Mouse (Mus musculus) forebrain, embryonic 14.5 days (tissue): ENCODE measurements around the gene Zfp872. TPM values are rescaled to one million over a fixed set of nuclear protein-coding genes. Genes with fewer than 3 reads are reported as not detected.
A peak's percentile ranks its signal among the peaks of the same experiment; 100 is the strongest.

Experiments used
- ATAC-seq: fragments of 200-750 bp; cut with Nextera tagmentation; 2 replicates; pipeline ENCODE4 v1.8.0; 2017; ENCODE audit warnings: mild to moderate bottlenecking, moderate library complexity
- DNase-seq: peaks from one replicate; pipeline ENCODE4 v3.0.0-alpha.2; 2015; ENCODE audit warnings: low spot score
- H3K27ac ChIP-seq: fragments of 300-500 bp; sonication (generic); 2 replicates; pipeline ENCODE4 v1.5.1; 2014; ENCODE audit warnings: low read depth, mild to moderate bottlenecking, control low read depth, low read length, moderate library complexity
- H3K27me3 ChIP-seq: fragments of 300-500 bp; sonication (generic); replicated peaks from 2 replicates; pipeline ENCODE4 v1.6.1; 2014; ENCODE audit warnings: low read length, control low read depth, mixed read lengths; ENCODE audit not compliant: control insufficient read depth, insufficient read depth
- H3K36me3 ChIP-seq: fragments of 300-500 bp; sonication (generic); 2 replicates; pipeline ENCODE4 v1.6.1; 2014; ENCODE audit warnings: low read length, control low read depth; ENCODE audit not compliant: control insufficient read depth, insufficient read depth
- H3K4me1 ChIP-seq: fragments of 300-500 bp; sonication (generic); 2 replicates; pipeline ENCODE4 v1.6.1; 2014; ENCODE audit warnings: antibody characterized with exemption, low read length, control low read depth; ENCODE audit not compliant: control insufficient read depth, insufficient read depth
- H3K4me2 ChIP-seq: fragments of 300-500 bp; sonication (generic); 2 replicates; pipeline ENCODE4 v1.6.1; 2014; ENCODE audit warnings: mild to moderate bottlenecking, control low read depth, low read length
- H3K4me3 ChIP-seq: fragments of 300-500 bp; sonication (generic); 2 replicates; pipeline ENCODE4 v1.5.1; 2014; ENCODE audit warnings: low read depth, low read length, control low read depth
- H3K9ac ChIP-seq: fragments of 300-500 bp; sonication (generic); 2 replicates; pipeline ENCODE4 v1.6.1; 2014; ENCODE audit warnings: mild to moderate bottlenecking, low read length, control low read depth, moderate library complexity
- H3K9me3 ChIP-seq: fragments of 300-500 bp; sonication (generic); replicated peaks from 2 replicates; pipeline ENCODE4 v1.6.1; 2016; ENCODE audit warnings: low read length, control low read depth, mixed read lengths; ENCODE audit not compliant: control insufficient read depth
- WGBS: fragments of 180-500 bp; shearing (Covaris S2); extraction: QIAGEN DNeasy Blood & Tissue Kit; methylation state at CpG from one replicate; pipeline ENCODE4 v1.1.7; 2014; 5-methylcytosine and 5-hydroxymethylcytosine counted together
- polyA plus RNA-seq: library from polyadenylated mRNA; unstranded; fragments of >200 nt; fragmentation: Nextera tagmentation; extraction: Ambion mirVana; gene quantifications from 2 replicates; pipeline ENCODE4 v1.2.1, GENCODE M21; 2014

Zfp872 gene
- polyA plus RNA-seq, 1 experiment from 2014 or later, result 0.13 TPM

GRCm38 (mm10) chr9:22153810-22154209 is 34.1 kb upstream of the Zfp872 start:
- ATAC-seq, result no peak
- Histone ChIP-seq H3K9ac (no peak overlapping the region), H3K27me3 (no peaks in the 10 kb centered on the region), H3K27ac (no peak overlapping the region), H3K36me3 (no peaks in the 10 kb centered on the region; the same call in 1 of the 2 replicates), H3K9me3 (no peaks in the 10 kb centered on the region), H3K4me3 (no peak overlapping the region), H3K4me1 (peaks cover 7% of the 10 kb centered on the region; the same call in 1 of the 2 replicates), H3K4me2 (no peak overlapping the region)
- 88% methylated on average over 3 of the region's 3 CpGs for WGBS
- no peak for DNase-seq

GRCm38 (mm10) chr9:22155614-22156013 is 32.3 kb upstream of the Zfp872 start:
- DNase-seq (peak; percentile 83), ATAC-seq (peak; percentile 16; the same call in 1 of the 2 replicates)
- no peaks in the 10 kb centered on the region for H3K9me3 ChIP-seq
- H3K4me3 ChIP-seq, result no peak overlapping the region
- H3K27ac ChIP-seq, result no peak overlapping the region
- H3K36me3 ChIP-seq, result no peaks in the 10 kb centered on the region; the same call in 1 of the 2 replicates
- 31% methylated on average over 10 of the region's 10 CpGs for WGBS
- H3K4me1 ChIP-seq, result peaks cover 7% of the 10 kb centered on the region; the same call in 1 of the 2 replicates
- no peaks in the 10 kb centered on the region for H3K27me3 ChIP-seq
- no peak overlapping the region; the same call in 1 of the 2 replicates for H3K4me2 ChIP-seq
- H3K9ac ChIP-seq, result no peak overlapping the region

- peak within 1 kb of the TSS; percentile 66 for H3K4me3 ChIP-seq
- peak; percentile 99 for ATAC-seq
- WGBS, result under 1% methylated on average over 65 of the region's 65 CpGs
- H3K4me1 ChIP-seq, result peaks cover 7% of the 10 kb centered on the region; the same call in 1 of the 2 replicates
- no peaks in the 10 kb centered on the region; the same call in 1 of the 2 replicates for H3K36me3 ChIP-seq
- no peaks in the 10 kb centered on the region for H3K9me3 ChIP-seq
- H3K27me3 ChIP-seq, result no peaks in the 10 kb centered on the region
- peak within 1 kb of the TSS; percentile 74 for H3K4me2 ChIP-seq
- peak; percentile 99 for DNase-seq
- H3K27ac ChIP-seq, result peak within 1 kb of the TSS; percentile 82
- peak within 1 kb of the TSS; percentile 88 for H3K9ac ChIP-seq
These were observed 31.2 kb upstream of the Zfp872 start, which contains the start of gene Pigyl for GRCm38 (mm10) chr9:22156497-22157245. Pigyl (plus strand) TSS chr9:22156846.

DNA sequence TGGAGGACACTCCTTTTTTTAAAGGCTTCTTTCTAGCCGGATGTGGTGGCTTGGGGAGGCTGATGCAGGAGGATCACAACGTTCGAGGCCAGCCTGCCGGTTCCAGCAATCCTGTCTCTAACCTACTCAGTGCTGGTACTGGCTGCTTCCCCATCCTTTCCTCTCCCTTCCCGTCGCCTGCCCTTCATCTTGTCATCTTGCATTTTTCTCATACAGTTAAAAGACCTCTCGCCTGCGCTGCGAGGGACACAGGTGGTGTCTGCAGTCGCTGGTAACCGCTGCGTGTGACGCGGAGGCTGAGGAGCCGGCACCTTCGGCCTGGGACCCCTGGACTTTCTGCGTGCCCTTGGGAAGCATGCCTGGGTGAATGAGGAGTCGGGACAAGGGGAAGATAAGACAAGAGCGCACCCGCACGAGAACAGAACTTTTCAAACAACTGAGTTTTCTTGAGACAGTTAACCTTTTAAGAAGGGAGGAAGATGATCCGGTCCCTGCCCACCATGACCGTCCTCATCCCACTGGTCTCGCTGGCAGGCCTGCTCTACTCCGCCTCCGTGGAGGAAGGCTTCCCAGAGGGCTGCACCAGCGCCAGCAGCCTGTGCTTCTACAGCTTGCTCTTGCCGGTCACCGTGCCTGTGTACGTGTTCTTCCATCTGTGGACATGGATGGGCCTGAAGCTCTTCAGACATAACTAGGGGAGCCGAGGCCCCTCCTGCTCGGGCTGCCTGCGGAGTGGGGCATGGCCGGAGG is 30.2 kb upstream of the Zfp872 start:
- no peak for DNase-seq
- H3K27ac ChIP-seq, result peak overlapping the region; percentile 82; the same call in 1 of the 2 replicates

GRCm38 (mm10) chr9:22161299-22161698 is 26.6 kb upstream of the Zfp872 start:
- no peak overlapping the region for H3K4me3 ChIP-seq
- ATAC-seq (no peak), DNase-seq (no peak)
- H3K4me1 ChIP-seq, result peaks cover 7% of the 10 kb centered on the region; the same call in 1 of the 2 replicates
- H3K27ac ChIP-seq, result no peak overlapping the region
- H3K36me3 ChIP-seq, result no peaks in the 10 kb centered on the region; the same call in 1 of the 2 replicates
- 28% methylated on average over 6 of the region's 6 CpGs for WGBS
- no peak overlapping the region for H3K9ac ChIP-seq
- no peak overlapping the region for H3K4me2 ChIP-seq
- H3K27me3 ChIP-seq, result no peaks in the 10 kb centered on the region
- H3K9me3 ChIP-seq, result no peaks in the 10 kb centered on the region

More for the DNA sequence above, 30.2 kb upstream of the Zfp872 start:
- peaks cover 7% of the 10 kb centered on the region; the same call in 1 of the 2 replicates for H3K4me1 ChIP-seq
- H3K36me3 ChIP-seq, result no peaks in the 10 kb centered on the region; the same call in 1 of the 2 replicates
- peak overlapping the region; percentile 66 for H3K4me3 ChIP-seq
- ATAC-seq, result no peak
- WGBS, result 71% methylated on average over 34 of the region's 34 CpGs
- H3K4me2 ChIP-seq, result peak overlapping the region; percentile 74
- no peaks in the 10 kb centered on the region for H3K9me3 ChIP-seq
- no peaks in the 10 kb centered on the region for H3K27me3 ChIP-seq
- H3K9ac ChIP-seq, result peak overlapping the region; percentile 88

DNA sequence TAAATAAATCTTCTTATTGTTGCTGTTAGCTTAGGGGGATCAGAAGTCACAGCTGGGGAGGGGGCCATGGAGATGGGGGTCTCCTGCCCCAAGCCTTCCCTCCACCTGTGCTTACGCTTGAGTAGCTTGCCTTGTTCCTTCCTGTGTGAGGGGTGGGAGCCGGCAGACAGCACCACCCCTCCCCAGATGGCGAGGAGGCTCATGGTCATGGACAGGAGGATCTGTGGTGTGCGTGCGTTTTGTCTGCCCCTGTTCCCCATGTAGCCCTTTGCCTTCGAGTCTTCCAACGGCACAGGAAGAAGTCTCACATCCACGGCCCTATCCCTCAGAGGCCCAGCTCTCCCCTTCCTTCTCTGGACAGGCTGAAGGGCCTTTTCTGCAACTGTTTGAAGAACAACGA is 25.6 kb upstream of the Zfp872 start:
- Histone ChIP-seq H3K36me3 (no peaks in the 10 kb centered on the region; the same call in 1 of the 2 replicates), H3K4me3 (no peak overlapping the region), H3K27ac (no peak overlapping the region), H3K9ac (no peak overlapping the region), H3K27me3 (no peaks in the 10 kb centered on the region), H3K9me3 (no peaks in the 10 kb centered on the region), H3K4me2 (no peak overlapping the region), H3K4me1 (peaks cover 6% of the 10 kb centered on the region; the same call in 1 of the 2 replicates)
- WGBS, result 81% methylated on average over 9 of the region's 9 CpGs
- DNase-seq, result no peak
- ATAC-seq, result no peak

DNA sequence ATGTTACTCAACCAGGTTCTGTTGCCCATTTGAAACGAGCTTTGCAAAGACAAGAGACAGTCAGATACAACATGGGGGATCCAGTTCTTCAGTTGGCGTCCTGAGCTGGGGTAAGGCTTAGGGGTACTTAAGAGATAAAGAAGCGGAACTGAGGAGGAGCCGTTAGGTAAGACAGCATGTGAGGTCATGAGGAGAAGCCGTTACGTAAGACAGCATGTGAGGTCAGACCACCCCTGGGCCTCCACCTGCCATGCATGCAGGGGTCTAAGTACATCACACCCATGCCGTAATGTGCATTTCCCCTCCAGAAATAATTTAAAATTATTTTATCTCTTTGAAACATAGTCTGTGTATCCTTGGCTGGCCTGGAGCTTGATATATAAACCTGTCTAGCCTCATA is 25.0 kb upstream of the Zfp872 start:
- H3K27ac ChIP-seq, result no peak overlapping the region
- peaks cover under 1% of the 10 kb centered on the region; the same call in 1 of the 2 replicates for H3K4me1 ChIP-seq
- H3K4me3 ChIP-seq, result no peak overlapping the region
- WGBS, result 91% methylated on average over 7 of the region's 7 CpGs
- H3K36me3 ChIP-seq, result no peaks in the 10 kb centered on the region; the same call in 1 of the 2 replicates
- no peak for ATAC-seq
- no peak overlapping the region for H3K4me2 ChIP-seq
- H3K9me3 ChIP-seq, result no peaks in the 10 kb centered on the region
- no peak for DNase-seq
- no peaks in the 10 kb centered on the region for H3K27me3 ChIP-seq
- no peak overlapping the region for H3K9ac ChIP-seq

- no peaks in the 10 kb centered on the region for H3K36me3 ChIP-seq
- peak overlapping the region; percentile 75 for H3K9ac ChIP-seq
- WGBS, result 2% methylated on average over 53 of the region's 54 CpGs
- H3K9me3 ChIP-seq, result no peaks in the 10 kb centered on the region
- DNase-seq (peak; percentile 74), ATAC-seq (peak; percentile 91)
- peak overlapping the region; percentile 55; the same call in 1 of the 2 replicates for H3K27ac ChIP-seq
- H3K4me3 ChIP-seq, result peak overlapping the region; percentile 56
- H3K4me1 ChIP-seq, result no peaks in the 10 kb centered on the region
- no peaks in the 10 kb centered on the region for H3K27me3 ChIP-seq
- H3K4me2 ChIP-seq, result peak overlapping the region; percentile 85
These were observed 22.9 kb upstream of the Zfp872 start for GRCm38 (mm10) chr9:22164711-22165668.
